Mouse (Mus musculus) naive thymus-derived CD4-positive, alpha-beta T cell, adult 2 months (primary cell): ENCODE data around the gene Kcng3.

Experiments
- DNase-seq: peaks from one replicate; pipeline ENCODE4 v3.0.0-alpha.2; 2011; ENCODE audit warnings: low read depth

Kcng3 gene

DNA sequence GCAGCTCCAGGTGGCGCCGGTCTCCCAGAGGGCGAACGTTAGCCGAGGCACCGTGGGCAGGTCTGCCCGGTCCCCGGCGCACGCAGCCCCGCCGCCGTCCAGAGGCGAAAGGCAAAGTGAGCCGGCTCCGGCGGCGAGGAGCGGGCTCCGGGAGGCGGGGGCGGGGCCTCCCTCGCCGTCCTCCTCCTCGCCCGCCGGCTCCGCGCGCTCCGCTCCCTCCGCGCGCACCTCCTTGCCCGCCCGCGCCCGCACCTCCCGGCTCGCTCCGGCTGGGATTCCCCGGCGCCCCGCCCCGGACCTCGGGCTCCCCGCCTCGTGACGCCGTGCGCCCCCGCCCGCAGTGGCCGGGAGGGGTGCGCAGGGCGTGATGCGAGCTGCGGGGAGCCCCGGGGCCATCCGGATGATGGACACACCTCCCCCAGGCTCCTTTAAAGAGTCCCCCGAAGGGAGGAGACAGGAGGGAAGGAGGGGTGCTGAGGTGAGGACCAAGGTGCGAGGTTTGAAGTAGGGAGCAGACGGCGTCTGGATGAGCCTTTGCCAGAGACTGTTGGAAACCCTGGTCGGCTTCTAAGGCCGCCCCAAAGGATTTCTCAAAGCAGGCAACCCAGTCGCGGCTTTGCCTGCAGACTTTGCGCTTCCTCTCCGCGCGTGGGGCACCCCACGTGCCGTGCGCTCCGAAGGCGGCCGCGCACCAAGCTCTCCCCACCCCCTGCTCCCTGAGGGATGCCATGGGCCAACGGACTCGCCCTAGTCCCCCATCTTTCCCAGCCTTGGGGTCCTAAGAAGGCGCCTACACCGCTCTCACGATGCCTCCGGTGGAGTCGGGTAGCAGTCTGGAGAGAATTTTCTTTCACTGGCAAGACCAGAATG is at the start of gene Kcng3:
Gene Kcng3 (minus strand): TSS at position 113 of the 870 bp plus-strand sequence.
- peak; percentile 60 for DNase-seq

DNA sequence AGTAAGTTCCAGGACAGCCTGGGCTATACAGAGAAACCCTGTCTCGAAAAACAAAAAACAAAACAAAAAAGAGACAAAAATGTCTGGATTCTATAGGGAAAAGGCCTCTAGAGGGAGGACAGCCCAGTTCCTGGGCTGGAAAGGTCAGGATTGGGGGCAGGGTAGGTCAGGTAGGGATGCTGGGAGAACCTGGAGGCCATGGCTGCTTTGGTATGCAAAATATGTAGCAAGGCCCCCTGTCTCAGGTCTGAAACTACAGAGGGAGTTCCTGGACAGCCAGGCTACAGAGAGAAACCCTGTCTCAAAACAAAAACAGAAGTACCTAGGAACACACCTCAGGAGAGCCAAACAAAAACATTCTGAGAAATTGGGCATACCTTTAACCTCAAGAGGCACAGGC is 45.7 kb upstream of the Kcng3 start:
- no peak for DNase-seq

DNA sequence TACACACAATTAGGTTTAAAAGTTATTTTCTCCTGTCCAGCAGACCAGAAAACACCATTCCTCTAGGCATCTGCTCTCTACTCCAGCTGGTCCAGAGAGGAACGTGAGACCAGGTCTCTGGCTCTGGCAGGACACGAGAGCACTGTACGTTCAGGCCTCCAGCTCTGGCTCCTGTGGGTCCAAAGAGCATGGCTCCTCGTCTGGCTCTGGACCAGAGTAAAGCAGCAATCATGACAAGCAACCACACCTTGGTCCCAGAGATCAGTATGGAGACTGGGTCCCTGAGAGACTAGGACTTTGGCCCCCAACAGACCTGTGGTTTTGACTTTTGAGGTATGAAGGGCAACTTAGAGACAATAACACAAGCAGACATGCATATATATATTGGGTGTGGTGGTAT is 41.0 kb upstream of the Kcng3 start:
- no peak for DNase-seq

GRCm38 (mm10) chr17:83667934-83668690 is 36.4 kb upstream of the Kcng3 start:
- DNase-seq: no peak

GRCm38 (mm10) chr17:83666597-83667287 is 35.0 kb upstream of the Kcng3 start:
- DNase-seq: peak; percentile 32

- DNase-seq: no peak
Observed at GRCm38 (mm10) chr17:83664761-83665160, 33.1 kb upstream of the Kcng3 start.

DNA sequence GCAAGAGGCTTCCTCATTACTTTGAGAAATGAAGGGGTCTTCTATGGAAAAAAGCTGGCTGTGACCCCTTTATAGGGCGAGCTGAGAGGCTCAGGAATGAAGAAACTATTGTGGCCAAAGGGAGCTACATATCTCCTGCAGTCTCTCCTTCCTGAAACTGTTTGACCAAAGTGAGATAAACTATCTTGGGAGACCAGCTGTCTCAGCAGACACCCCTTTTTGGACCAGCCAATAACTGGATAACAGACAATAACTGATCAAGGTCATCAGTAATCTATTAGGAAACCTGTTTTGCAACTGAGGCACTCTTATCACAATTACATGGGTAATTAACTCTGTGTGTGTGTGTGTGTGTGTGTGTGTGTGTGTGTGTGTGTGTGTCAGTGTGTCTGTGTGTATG is 27.2 kb upstream of the Kcng3 start:
- no peak for DNase-seq

- DNase-seq: no peak
Observed at GRCm38 (mm10) chr17:83657375-83657774, 25.7 kb upstream of the Kcng3 start.

DNA sequence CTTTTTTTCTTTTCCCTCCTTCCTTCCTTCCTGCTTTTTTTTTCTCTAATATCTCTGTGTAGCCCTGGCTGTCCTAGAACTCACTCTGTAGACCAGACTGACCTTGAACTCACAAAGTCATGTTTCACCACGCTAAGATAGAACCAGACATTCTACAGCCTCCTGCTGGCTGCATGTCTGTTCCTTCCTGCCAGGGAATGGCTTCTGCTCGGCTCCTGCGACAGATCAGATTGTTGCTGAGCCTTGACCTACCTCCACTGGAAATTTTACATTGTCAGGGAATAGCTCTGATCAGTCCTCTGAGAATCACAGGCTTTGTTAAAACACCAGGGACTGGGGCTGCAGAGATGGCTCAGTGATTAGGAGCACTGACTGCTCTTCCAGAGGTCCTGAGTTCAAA is 24.0 kb upstream of the Kcng3 start:
- no peak for DNase-seq

- peak; percentile 89 for DNase-seq
Observed at GRCm38 (mm10) chr17:83654651-83655136, 23.0 kb upstream of the Kcng3 start.

DNA sequence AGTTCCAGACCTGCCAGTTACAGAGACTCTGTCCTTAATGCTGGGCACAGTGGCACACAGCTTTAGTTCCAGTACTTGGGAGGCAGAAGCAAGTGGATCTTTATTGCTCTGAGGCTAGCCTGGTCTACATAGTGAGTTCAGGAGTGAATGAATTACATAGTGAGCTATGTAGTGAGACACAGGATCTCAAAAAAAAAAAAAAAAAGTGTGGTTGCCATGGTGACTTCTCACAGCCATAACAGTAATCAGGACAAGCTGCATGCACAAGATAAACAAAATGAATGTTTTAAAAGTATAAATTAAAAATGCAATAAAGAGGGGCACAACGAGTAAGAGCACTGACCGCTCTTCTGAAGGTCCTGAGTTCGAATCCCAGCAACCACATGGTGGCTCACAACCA is 21.9 kb upstream of the Kcng3 start:
- DNase-seq: peak; percentile 38

GRCm38 (mm10) chr17:83650932-83651682 is 19.4 kb upstream of the Kcng3 start:
- DNase-seq: no peak

DNA sequence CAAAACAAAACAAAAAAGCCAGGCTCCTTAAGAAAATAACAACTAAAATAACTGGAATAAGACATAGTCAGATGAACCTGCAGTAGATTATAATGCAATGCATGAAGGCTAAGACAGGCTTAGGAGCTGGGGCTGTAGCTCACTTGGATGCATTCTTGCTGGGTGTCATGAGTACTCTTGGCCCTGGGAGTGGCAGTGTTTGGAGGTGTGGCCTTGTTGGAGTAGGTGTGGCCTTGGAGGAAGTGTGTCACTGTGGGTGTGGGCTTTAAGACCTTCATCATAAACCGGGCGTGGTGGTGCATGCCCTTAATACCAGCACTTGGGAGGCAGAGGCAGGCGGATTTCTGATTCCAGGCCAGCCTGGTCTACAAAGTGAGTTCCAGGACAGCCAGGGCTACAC is 18.3 kb upstream of the Kcng3 start:
- DNase-seq: no peak

DNA sequence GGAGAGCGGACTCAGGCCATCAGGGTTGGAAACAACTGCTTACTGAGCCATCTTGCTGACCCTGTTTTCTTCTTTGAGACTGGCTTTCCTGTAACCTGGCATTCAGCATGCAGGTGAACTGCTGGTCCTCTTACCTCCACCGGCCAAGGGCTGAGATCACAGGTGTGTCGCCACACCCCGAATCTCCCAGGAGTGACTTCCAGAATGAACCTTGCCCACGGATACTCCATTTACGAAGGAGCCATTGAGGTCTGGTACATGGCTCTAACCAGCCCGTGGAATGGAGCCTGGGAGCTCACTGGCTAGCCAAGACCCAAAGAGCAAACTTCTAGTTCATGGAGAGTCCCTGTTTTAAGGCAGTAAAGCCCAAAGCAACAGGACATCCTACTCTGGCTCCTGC is 15.7 kb upstream of the Kcng3 start:
- no peak for DNase-seq

DNA sequence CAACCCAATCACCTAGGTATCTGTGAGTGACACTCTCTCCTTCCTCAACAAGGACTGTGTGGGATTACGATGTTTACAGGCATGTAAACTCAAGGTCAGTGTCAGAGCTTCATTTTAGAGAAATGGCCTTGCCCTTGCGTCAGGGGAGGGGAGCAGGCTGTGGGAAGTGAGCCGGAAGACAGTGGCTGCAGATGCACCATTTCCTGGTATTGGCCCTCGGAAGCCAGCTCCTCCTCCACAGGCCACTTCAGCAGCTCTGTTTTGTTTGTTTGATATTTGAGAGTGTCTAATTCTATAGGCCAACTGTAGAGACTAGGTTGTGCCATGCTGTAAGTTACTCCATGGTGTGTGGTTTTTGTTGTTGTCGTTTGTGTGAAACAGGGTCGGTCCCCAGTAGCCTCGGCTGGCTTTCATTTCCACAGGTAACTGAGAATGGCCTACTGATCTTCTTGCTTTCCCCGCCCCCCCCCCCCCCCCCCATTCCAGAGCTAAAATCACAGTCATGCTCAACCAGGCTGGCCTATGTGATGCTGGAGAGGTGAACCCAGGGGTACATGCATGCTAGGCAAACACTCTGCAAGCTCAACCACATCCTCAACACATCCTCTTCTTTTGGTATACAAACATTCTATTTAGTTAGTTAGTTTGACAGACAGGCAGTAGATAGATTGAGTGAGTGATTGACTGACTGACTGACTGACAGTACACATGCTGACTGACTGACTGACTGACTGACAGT is 14.9 kb upstream of the Kcng3 start:
- peak; percentile 65 for DNase-seq

GRCm38 (mm10) chr17:83645226-83645808 is 13.6 kb upstream of the Kcng3 start:
- DNase-seq: peak; percentile 82

DNA sequence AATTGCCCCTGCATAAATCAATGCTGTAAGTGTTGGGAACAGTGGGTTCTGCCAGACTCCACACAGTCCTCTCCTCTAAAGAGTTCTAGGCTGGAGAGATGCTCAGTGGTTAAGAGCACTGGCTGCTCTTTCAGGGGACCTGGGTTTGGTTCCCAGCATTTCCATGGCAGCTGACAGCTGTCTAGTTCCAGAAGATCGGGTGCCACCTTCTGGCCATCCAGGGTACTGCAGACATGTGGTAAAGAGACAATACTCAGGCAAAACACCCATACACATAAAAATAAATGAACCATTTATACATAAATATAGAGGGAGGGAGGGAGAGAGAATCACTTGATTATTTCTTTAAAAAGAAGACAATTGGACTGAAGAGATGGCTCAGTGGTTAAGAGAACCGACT is 5.7 kb upstream of the Kcng3 start:
- peak; percentile 77 for DNase-seq

DNA sequence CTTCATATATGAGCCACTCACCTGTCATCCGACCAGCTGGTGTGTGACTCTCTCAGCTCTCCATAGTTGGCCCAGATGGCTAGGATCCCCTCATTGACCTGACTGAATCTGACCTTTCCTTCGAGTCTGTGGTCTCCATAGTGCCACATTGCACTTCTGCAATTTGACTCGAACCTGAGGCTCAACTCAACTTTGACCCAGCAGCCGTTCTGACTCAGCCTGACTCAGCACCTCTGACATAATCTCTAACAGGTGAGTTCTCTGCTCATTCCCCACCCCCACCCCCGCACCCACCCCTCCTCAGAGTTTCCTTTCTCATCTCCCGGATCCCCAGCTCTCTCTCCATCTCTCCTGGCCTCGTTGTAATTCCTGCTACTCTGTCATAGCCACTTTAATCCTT is 4.7 kb upstream of the Kcng3 start:
- DNase-seq: no peak

DNA sequence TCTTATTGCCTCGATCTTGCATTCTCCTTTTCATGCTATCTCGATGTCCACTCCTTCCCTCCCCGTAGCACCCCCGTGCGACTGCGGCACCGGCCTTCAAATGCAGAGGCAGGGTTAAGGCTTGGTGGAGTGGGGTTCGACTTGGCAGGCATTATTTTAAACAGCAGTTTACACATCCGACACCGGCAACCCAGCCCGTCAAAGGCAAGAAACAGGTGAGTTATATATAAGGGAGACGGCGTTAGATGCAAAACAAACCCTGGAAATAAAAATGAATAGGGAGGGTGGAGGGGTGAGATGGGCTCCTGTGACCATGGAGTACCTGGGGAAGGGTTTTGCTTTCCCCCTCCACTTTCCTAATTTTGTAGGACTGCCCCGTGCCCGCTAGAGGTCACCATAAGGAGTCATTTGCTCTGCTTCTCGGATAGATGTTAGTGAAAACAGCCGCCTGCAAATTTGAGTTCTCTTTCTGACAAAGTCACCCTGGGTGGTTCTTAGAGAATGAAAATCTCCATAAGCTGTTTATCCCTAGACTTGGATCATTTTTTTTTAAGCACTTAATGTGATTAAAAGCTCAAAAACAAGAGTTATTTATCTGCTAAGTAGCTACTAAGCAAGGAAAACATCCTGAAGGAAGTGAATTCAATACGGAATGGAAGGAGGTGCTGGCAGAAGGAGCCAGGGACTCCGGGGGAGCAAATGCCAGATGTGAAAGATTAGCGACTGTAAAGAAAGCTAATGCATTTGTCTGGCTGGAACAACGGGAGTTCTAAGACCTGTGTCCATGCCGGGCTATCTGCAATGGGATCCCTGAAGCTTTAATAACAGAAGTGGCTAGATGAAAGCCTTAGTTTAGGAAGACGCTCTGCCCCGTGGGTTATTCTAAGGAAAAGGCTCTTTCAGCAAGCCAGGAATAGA is 1.2 kb upstream of the Kcng3 start:
- DNase-seq: peak; percentile 82
